In the genomic region with DNA sequence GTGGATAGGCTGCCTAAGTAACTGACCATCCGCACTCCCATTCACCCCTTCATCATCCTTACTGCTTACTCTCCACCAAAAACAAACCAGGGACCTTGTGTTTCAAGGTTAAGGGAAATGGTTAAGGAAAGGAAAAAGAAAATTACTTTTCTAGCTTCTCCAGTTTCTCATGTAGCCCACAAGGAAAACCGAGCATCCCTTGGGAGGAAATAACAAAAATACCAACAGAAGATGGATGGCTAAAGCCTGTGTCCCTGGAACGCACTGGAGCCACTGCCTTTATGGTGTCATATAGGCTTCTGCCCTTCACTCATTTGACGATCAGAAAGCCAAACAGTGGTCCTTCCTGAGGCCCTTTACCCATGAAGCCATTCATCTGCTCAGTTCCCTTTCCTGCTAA, we compare ENCODE assay signal across 22 mouse cellular contexts. TPM values are rescaled to one million over a fixed set of nuclear protein-coding genes. Genes with fewer than 3 reads are reported as not detected.
DNase-seq lines count a peak whose midpoint lies in the region; ATAC-seq and TF ChIP-seq lines count a peak whose summit lies in the region.
"Had no signal": no experiment of that assay in that cellular context is flagged by ENCODE, and none has a peak within 500 bp of the region (broad histone marks: within the 10 kb centered on the region; RNA-seq: fewer than 3 reads in every experiment).

No protein-coding gene starts in this region.

- ATAC-seq in kidney, embryonic 15.5 days (replicated peaks; ENCODE audit: low FRiP score): no peak
- ATAC-seq: forebrain, embryonic 14.5 days had no signal

- DNase-seq in kidney, adult 2 months: peak; percentile 70
- DNase-seq in kidney, postnatal 25 days: no peak
- peak; percentile 18 for DNase-seq in kidney, postnatal 10 days
- DNase-seq in spleen, postnatal 14 days (ENCODE audit: low spot score in 2 of 2): no peak
- no peak for DNase-seq in cerebellum, postnatal 36 days
- no peak for DNase-seq in cerebellum, postnatal 14 days
- DNase-seq: adrenal gland, adult 2 months; adrenal gland, postnatal 25 days; cerebellum, adult 11 months; cerebellum, adult 8-10 months; cerebellum, postnatal 25 days; gastrocnemius, postnatal 36 days; heart, adult 11 months; heart, postnatal 14 days had no signal

- H3K4me2 ChIP-seq in kidney, embryonic 15.5 days: no peak overlapping the region
- H3K4me2 ChIP-seq: embryonic facial prominence, embryonic 15.5 days; heart, embryonic 11.5 days; heart, embryonic 15.5 days; hindbrain, embryonic 13.5 days had no signal

- no peak overlapping the region for H3K4me3 ChIP-seq in kidney, adult 2 months (ENCODE audit: insufficient read depth, low read depth, low read length)
- no peak overlapping the region for H3K4me3 ChIP-seq in kidney, embryonic 15.5 days (replicated peaks)
- H3K4me3 ChIP-seq: embryonic facial prominence, embryonic 15.5 days; erythroblast, embryonic 14.5 days; forebrain, embryonic 10.5 days; heart, embryonic 15.5 days; hindbrain, embryonic 13.5 days had no signal

- no peak for TF ChIP-seq POLR2A in kidney, adult 2 months (IDR thresholded peaks at IDR 0.05; ENCODE audit: low read depth, low read length)

- TF ChIP-seq CTCF in kidney, adult 2 months (conservative IDR thresholded peaks at IDR 0.05; ENCODE audit: insufficient read depth, insufficient read length, low read depth, low read length): no peak

- no peak overlapping the region for H3K9ac ChIP-seq in kidney, embryonic 15.5 days
- H3K9ac ChIP-seq: embryonic facial prominence, embryonic 15.5 days; heart, embryonic 15.5 days; hindbrain, embryonic 13.5 days had no signal

- no peaks in the 10 kb centered on the region for H3K4me1 ChIP-seq in kidney, adult 2 months (ENCODE audit: control insufficient read depth, insufficient read depth, low read length)
- H3K4me1 ChIP-seq in kidney, embryonic 15.5 days: no peaks in the 10 kb centered on the region
- H3K4me1 ChIP-seq: embryonic facial prominence, embryonic 15.5 days; forebrain, embryonic 10.5 days; hindbrain, embryonic 13.5 days had no signal

- 33% methylated on average over 4 of the region's 4 CpGs for WGBS in kidney, adult 2 months
- 29% methylated on average over 4 of the region's 4 CpGs for WGBS in kidney, embryonic 15.5 days

- H3K27ac ChIP-seq in kidney, adult 2 months (ENCODE audit: insufficient read depth, low read depth, low read length): peak overlapping the region; percentile 80
- H3K27ac ChIP-seq in kidney, embryonic 15.5 days: 0 out of 2 replicates have a peak overlapping the region, but pooled peaks have one; percentile 7
- H3K27ac ChIP-seq: embryonic facial prominence, embryonic 15.5 days; forebrain, embryonic 10.5 days; heart, embryonic 15.5 days; hindbrain, embryonic 13.5 days had no signal

- H3K36me3 ChIP-seq in kidney, adult 2 months (ENCODE audit: control insufficient read depth, insufficient read depth, low read length): no peaks in the 10 kb centered on the region
- no peaks in the 10 kb centered on the region for H3K36me3 ChIP-seq in kidney, embryonic 15.5 days
- H3K36me3 ChIP-seq: embryonic facial prominence, embryonic 15.5 days; forebrain, embryonic 10.5 days; heart, embryonic 15.5 days; hindbrain, embryonic 13.5 days had no signal

- H3K27me3 ChIP-seq in kidney, adult 2 months (replicated peaks; ENCODE audit: control insufficient read depth, insufficient read depth, low read length): no peaks in the 10 kb centered on the region
- H3K27me3 ChIP-seq in kidney, embryonic 15.5 days: no peaks in the 10 kb centered on the region
- H3K27me3 ChIP-seq: embryonic facial prominence, embryonic 15.5 days; heart, embryonic 15.5 days; hindbrain, embryonic 13.5 days had no signal

- no peaks in the 10 kb centered on the region for H3K9me3 ChIP-seq in kidney, embryonic 15.5 days (replicated peaks)
- H3K9me3 ChIP-seq: embryonic facial prominence, embryonic 15.5 days; forebrain, embryonic 10.5 days; heart, embryonic 15.5 days; hindbrain, embryonic 13.5 days had no signal

RNA-seq across cellular contexts. Expression of a gene that starts 27.7 kb away (rescaled TPM):
- 15.9 and 21.6 TPM in 2 replicates for polyA plus RNA-seq in kidney, adult 2 months (2012; rRNA removed)
- 33.0 and 34.1 TPM in 2 replicates for polyA plus RNA-seq in kidney, embryonic 15.5 days (2015; fragmentation: Nextera tagmentation; extraction: Ambion mirVana)
- polyA plus RNA-seq: erythroblast, embryonic 14.5 days had no signal

Comparison
In these comparisons a context has a peak if more than half of its experiments do, and no peak if none do; other contexts are left out.
1. DNase-seq: peak in kidney, adult 2 months (single experiment) and kidney, postnatal 10 days (single experiment); none in kidney, postnatal 25 days (0 of 2), spleen, postnatal 14 days (0 of 2), cerebellum, postnatal 36 days (0 of 2) and cerebellum, postnatal 14 days (0 of 2).